Mouse (Mus musculus) monocyte, adult 5-6 weeks (primary cell): ENCODE measurements at regions not wholly inside any gene's neighbourhood (a gene's known extent, or its start where the extent isn't known, plus 50 kb on each side); places are given as distances from the start of the nearest gene placed in this dataset.
"Not testable (repeated sequence)": the region's sequence is repeated elsewhere in the genome, so short reads cannot be mapped to it uniquely, and the experiment has no call there.

Experiments used
- ATAC-seq: fragments of 153-309, 156-312 bp; replicated peaks from 2 replicates; pipeline ENCODE4 v1.8.0; 2017; ENCODE audit warnings: mild to moderate bottlenecking; ENCODE audit not compliant: low TSS enrichment, insufficient number of reproducible peaks, severe bottlenecking, poor library complexity, low FRiP score

DNA sequence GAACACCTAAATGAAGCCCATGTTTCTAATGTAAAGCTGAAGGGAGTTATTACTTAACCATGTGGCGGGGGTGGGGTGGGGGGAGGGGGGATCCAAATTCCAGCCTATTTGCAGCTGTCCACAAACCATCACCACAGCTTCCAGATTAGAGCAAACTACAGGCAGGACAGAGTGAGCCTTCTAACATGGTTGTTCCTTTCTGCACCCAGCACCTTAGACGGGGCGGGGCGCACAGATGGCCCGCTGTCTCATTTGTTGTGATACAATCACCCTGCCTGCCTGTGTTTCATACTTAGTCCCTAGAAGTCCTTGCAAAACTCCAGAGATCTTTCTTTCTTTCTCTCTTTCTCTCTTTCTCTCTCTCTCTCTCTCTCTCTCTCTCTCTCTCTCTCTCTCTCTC lies 182.8 kb upstream of the Arhgap18 start:
- ATAC-seq: no peak

DNA sequence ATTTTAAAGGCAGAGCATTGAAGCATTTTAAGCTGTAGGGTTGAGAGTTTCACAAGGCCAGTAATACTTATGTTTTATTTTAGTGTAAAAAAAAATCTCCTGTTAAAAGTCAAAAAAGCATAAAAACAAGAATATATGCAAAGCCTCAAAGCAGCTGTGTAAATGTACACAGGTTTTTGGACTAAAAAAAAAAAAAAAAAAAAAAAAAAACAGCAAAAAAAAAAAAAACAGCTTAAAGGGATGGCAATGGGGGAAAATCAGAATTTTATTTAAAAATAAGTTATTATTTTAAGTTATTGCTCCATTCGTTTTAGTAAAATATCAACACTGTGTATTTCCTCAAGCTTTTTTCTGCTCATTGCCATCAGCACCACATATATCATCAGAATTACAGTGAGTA lies 181.8 kb upstream of the Arhgap18 start:
- ATAC-seq: no peak

GRCm38 (mm10) chr10:26576153-26576552 lies 177.1 kb upstream of the Arhgap18 start:
- ATAC-seq: no peak

DNA sequence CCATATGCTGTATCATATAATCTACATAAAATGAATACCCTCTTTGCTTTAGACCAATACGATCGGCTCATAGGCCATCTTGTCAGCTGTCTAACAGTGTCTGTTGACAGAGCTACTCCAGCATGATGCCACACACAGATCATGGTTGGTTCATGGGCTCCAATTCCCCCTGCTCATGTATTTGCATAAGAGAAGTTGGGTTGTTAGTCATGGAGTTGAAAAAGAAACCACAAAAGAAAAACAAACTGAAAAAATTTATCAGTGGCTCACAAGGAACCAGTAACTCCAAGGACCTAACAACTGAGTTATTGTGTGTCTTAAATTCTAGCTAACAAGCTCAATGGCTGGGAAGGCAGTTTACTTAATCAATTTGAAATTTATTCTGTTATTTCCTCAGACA lies 176.1 kb upstream of the Arhgap18 start:
- ATAC-seq: no peak

- no peak for ATAC-seq
Measured at GRCm38 (mm10) chr10:26585106-26585505, 168.1 kb upstream of the Arhgap18 start.

DNA sequence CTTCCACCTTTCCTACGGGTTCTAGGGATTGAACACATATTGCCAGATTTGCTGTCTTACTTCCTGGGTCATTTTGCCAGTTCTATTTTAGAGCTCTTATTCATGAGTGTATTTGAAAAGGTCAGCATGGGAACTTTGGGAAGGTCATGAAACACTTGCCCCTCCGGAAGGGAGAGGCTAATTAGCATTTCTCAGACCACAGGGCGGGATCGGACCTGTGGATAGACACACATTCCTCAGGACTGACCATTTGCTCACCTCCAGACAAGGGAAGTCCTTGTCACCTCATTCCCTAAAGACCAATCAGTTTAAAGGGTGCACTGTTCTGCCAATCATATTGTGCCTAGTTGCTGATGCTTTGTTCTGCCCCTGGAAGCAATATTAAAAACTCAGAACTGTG lies 146.1 kb upstream of the Arhgap18 start:
- ATAC-seq: not testable (repeated sequence)

GRCm38 (mm10) chr10:26611246-26611645 lies 142.0 kb upstream of the Arhgap18 start:
- ATAC-seq: no peak

DNA sequence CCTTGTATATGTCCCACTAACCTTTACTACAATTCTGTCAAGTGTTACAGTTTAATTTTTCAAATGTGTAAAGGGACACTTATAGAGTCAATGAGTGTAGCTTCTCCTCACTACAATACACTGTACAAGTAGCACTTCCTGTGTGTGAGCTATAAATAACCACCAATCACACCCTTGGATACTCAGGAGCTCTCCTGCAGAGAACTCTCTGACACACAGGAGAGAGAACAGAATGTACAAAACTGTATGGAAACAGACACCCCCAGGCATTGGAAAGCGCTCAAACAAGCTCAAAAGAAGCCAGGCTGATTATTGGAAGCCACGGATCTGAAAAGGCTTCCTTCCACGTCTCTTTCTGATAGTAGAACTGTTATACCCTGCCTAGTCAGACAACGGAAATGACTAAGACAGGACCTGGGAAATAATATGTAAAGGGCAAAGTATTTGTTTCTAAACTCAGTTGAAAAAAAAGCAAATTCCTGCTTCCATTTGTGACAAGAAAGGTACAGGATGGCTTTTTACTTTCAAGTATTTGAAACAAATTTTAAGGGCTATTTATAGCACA lies 122.9 kb upstream of the Arhgap18 start:
- ATAC-seq: no peak

- no peak for ATAC-seq
Measured at GRCm38 (mm10) chr10:26632266-26632665, 121.0 kb upstream of the Arhgap18 start.

GRCm38 (mm10) chr10:26637459-26637858 lies 115.8 kb upstream of the Arhgap18 start:
- ATAC-seq: no peak

- no peak for ATAC-seq
Measured at GRCm38 (mm10) chr10:26638056-26638455, 115.2 kb upstream of the Arhgap18 start.

GRCm38 (mm10) chr10:26639118-26639517 lies 114.1 kb upstream of the Arhgap18 start:
- ATAC-seq: no peak

GRCm38 (mm10) chr10:26653103-26653502 lies 100.1 kb upstream of the Arhgap18 start:
- no peak for ATAC-seq

GRCm38 (mm10) chr10:26664270-26664669 lies 89.0 kb upstream of the Arhgap18 start:
- ATAC-seq: no peak

DNA sequence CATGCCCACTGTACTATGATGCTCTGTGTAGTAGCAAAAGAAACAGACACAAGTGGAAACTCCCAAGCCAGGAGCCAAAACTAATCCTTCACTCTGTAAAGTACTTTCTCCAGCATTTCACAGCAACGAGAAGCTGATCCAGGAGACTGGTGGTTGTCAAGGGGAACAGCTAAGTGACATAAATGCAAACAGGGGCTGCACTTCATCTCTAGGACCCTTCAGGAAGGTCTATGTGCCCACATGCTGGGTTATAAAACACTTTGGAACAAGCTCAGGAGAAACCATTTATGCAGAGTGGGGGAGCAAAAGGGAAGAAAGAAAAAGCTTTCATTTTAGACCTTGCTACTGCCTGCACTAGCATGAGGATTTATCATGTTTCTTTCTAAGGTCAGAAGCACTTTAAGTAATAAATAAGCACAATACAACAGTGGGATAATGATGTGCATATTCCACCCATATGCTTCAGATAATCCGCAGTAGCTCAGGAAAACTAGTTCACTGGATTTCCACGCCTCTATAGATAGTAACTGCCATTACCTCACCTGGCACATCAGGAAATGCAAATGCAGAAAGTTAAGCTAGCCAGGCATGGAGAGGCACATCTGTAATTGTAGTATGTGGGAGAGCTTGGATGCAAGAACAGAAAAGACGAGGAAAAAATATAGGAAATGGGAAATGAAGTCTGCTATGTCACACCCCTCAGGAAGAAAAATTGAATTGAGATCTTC lies 73.6 kb upstream of the Arhgap18 start:
- ATAC-seq: no peak

- no peak for ATAC-seq
Measured at GRCm38 (mm10) chr10:26694761-26695160, 58.5 kb upstream of the Arhgap18 start.

GRCm38 (mm10) chr10:26695212-26695933 lies 57.8 kb upstream of the Arhgap18 start:
- ATAC-seq: no peak
